Mouse (Mus musculus) c-Kit-negative CD71-positive TER-119-positive erythroid progenitor cells, embryonic 14.5 days (primary cell): Measurements from ENCODE around the gene AC124502.3.
"Not testable (repeated sequence)": the region's sequence is repeated elsewhere in the genome, so short reads cannot be mapped to it uniquely, and the experiment has no call there.

Experiments
- DNase-seq: peaks from one replicate; pipeline ENCODE4 v3.0.0-alpha.2; 2013; ENCODE audit warnings: low read depth, low spot score

AC124502.3 gene

GRCm38 (mm10) chr19:5083961-5084833 is 45.5 kb downstream of the AC124502.3 start:
- no peak for DNase-seq

DNA sequence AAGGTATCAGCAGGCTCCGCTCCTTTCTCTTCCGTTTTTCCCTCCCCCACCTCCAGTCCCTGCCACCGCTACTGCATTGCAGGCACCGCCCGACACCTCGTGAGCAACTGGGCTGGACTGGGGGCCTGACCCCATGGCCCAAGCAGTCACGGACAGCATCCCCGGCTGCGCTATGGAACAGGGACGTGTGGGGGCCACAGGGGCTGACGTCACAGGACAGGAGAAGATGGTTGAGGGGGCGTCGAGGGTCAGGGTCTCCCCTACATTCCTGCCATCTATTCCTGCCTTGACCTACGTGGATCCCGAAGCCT is 46.1 kb downstream of the AC124502.3 start:
- no peak for DNase-seq

DNA sequence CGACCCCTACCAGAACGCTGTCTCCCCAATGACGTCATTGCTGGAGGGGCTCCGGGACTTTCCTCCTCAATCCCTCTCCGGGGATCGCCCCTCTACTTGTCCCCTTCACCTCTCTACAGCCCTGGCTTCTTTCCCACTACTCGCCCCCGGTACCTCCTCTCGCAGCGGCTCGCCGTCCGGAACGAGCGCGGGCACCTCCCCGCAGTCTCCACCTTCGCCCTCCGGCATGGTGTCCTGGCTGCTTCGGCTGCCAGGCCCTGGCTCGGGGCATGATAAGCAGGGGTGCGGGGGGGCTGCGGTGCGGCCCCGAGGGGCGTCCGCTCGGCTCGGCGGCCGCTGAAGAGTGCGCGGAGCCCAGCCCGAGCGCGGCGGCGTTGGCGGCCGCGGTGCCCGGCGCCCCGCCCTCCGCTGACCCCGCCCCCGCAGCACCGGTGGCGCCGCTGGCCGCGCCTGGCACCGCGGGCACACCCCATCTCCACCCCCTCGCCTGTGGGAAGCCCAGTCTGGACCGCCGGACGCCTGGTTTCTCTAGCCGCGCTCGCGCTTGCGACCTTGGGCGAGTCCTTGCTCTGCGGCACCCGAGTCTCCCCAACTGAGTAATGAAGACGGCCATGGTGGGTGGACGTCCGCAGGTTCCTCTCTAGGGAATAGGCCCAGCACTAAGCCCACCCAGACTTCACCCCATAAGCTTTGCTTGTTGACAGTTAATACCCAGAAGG is 46.6 kb downstream of the AC124502.3 start, which contains the start of gene Tmem151a:
Gene Tmem151a, minus strand, starts transcription at position 387 of the 719 bp plus-strand sequence.
- DNase-seq: no peak

GRCm38 (mm10) chr19:5086533-5086932 is 47.8 kb downstream of the AC124502.3 start:
- not testable (repeated sequence) for DNase-seq

GRCm38 (mm10) chr19:5087884-5088728 is 49.4 kb downstream of the AC124502.3 start, which contains the start of gene Yif1a:
Gene Yif1a, plus strand, starts transcription at chr19:5088538.
- DNase-seq: peak; percentile 92

- DNase-seq: no peak
Observed at GRCm38 (mm10) chr19:5089324-5089723, 50.6 kb downstream of the AC124502.3 start.

GRCm38 (mm10) chr19:5092083-5092482 is 53.4 kb downstream of the AC124502.3 start:
- DNase-seq: no peak

DNA sequence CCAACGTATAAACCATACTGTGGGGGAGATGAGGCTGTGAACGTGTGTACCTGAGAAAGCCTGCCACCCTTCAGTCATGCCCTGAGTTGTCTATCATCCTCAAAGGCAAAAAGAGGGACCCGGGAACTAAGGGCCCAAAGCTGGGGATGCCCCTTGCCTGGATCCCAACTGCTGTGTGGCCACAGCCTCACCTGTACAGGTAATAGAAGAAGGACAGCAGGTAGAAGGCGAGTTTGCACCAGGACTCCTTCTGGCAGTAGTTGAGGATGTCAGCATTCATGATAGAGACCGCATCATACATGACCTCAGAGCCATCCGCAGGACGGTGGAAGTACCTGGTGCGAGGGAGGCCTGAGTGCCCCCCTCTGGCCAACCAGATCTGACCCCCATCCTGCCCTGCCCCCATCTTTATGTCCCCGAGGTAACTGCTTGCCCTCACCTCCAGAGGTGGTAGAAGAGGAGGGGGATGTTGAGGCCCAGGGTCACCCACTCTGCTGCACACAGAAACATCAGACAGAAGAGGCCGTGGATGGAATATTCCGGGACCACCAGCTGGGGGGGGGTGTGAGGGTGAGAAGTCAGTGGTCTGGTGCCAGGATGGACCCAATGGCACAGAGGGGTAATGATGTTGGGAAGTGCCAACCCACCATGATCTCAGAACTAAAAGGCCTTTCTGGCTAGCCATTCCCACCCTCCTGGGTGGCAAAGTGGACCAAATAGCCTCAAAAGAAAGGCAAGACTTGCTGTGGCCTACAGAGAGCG is 55.0 kb downstream of the AC124502.3 start:
- DNase-seq: no peak

DNA sequence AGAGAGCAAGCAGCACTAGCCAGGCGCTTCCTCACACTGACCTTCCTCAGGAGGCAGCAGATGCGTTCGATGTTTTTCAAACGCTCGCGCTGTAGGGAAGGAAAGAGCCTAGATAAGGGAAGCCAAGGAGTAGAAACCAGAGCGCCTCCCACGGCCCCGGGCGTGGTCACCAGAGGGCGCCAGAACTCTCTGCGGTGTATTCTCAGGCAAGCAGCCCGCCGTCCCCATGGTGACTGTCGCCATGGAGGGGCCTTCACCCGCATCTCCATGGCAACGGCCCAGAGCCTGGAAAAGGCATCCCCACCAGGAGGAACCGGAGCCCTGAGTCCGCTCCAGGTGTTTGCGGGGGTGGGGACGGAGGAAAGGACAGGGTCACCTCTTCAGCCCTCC is 55.5 kb downstream of the AC124502.3 start:
- no peak for DNase-seq

DNA sequence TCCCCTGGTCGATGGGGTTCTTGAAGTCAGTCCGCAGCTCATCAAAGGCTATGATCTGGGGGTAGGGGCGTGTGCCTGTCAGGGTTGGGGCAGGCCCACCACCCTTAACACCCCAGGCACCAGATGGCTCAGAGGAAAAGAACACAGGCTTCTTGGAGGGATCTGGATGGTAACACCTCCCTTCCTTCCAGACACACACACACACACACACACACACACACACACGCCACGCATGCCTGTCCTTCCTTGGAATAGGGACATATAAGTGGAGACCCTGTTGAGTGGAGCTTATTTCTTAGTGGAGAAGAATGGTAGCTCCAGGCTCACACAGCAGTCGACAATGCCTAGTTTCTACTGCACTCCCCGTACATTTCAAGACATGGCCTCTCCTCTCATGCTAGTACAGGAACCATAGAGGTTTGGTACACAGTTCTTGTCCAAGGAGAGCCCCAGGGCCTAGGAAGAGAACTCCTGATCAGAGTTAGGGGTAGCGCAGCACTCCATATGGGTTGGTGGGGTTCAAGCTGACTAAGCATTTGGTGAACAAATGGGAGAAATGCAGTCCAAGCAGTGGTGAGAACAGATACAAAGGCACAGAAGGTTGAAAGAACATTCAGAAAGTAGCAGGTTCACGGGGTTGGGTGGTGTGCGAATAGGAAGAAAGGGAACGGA is 56.2 kb downstream of the AC124502.3 start:
- DNase-seq: no peak

DNA sequence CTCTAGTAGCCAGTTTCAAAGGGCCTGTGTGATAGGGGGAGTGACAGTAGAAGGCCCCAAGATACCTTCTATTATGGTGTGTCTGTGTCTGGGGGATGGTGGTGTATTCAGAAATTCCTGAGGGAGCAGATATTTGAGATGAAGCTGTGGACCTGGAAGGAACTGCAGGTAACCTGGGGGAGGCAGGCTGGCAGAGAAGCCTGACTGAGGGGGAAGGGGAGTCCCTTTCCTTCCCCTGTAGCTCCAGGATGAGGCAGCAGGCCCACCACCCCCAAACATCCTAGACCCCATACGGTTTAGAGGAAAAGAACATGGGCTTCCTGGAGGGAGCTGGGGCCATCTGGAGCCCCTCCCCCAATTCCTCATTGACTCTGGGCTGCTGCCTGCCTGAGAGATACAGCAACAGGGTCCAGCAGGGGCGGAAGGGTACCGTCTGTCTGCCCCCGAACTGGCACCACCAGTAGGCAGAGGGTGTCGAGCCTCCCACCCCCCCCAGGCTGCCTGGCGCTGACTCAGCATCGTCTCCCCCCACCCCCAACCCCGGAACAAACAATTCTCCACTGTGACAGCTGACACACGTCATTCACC is 57.3 kb downstream of the AC124502.3 start:
- no peak for DNase-seq

- no peak for DNase-seq
Observed at GRCm38 (mm10) chr19:5097521-5098362, 59.1 kb downstream of the AC124502.3 start.

GRCm38 (mm10) chr19:5098363-5099143 is 59.9 kb downstream of the AC124502.3 start, which contains the start of gene Cnih2:
Gene Cnih2, minus strand, starts transcription at chr19:5098521.
- DNase-seq: no peak
